Mouse (Mus musculus) cortical plate, adult 2 months (tissue): ENCODE results near the gene Polq. TPM values are rescaled to one million over a fixed set of nuclear protein-coding genes. Genes with fewer than 3 reads are reported as not detected.
A peak's percentile ranks its signal among the peaks of the same experiment; 100 is the strongest.

ENCODE experiments used
- H3K27ac ChIP-seq: fragments of 200-500 bp; 2 replicates; pipeline ENCODE4 v1.5.1; 2012; ENCODE audit warnings: low read length, control low read depth, inconsistent platforms; ENCODE audit not compliant: insufficient read depth
- H3K4me1 ChIP-seq: fragments of 200-500 bp; 2 replicates; pipeline ENCODE4 v1.6.1; 2011; ENCODE audit warnings: low read length; ENCODE audit not compliant: control insufficient read depth, insufficient read depth
- H3K4me3 ChIP-seq: fragments of 200-500 bp; 2 replicates; pipeline ENCODE4 v1.5.1; 2011; ENCODE audit warnings: mild to moderate bottlenecking, low read length, control low read depth; ENCODE audit not compliant: insufficient read depth
- CTCF ChIP-seq: fragments of 200-500 bp; IDR thresholded peaks from 2 replicates; pipeline ENCODE4 v1.5.1; 2011; ENCODE audit warnings: mild to moderate bottlenecking, control low read depth, low read length; ENCODE audit not compliant: insufficient read depth; ENCODE audit errors: extremely low read depth
- POLR2A ChIP-seq: fragments of 200-500 bp; IDR thresholded peaks from 2 replicates; pipeline ENCODE4 v1.6.1; 2011; ENCODE audit warnings: mild to moderate bottlenecking, low read length, control low read depth; ENCODE audit not compliant: insufficient read depth; ENCODE audit errors: extremely low read depth
- polyA plus RNA-seq: library from polyadenylated mRNA; depleted of rRNA; stranded (reverse); fragments of >200 nt; gene quantifications from 2 replicates; pipeline ENCODE4 v1.2.3, GENCODE M21; 2012; rRNA removed

Polq gene
- polyA plus RNA-seq = 1.4 TPM in 2 replicates

DNA sequence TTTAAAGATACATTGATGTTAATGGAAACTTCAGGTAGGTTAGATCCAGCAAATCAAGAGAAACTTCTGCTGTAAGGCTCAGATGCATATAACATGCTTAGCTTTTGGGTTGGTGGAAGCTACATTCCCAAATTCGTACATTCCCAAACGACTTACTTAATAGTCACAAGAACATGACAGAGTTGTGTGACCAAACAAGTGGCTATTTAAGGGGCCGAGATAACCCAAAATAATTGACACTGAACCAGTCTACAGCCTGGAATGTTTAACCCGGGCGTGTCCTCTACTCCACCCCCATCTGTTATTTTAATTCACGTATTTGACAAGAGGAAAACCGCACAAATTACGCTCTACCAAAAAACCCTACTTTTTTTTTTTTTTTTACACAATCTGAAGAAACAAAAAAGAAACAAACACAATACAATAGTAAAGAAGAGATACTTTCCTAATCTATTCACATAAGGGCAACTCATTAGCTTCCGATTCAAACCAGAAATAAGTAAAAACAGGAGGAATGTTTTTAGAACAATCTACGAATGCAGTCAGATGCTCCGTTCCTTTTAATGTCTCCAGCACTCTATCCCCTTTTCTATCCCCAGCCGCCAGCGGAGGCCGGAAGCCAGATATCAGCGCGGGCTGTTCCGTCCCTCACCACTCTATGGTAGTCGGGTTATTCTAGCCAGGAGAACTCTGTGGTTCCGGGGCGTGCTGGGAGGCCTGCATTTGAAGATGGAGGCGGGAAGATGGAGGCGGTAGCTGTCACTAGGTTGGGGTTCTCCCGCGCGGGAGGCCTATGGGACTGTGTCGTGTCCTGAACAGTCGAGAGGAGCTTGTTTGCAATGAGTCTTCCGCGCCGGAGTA is at the start of gene Polq:
Gene Polq, plus strand, starts transcription at position 726 of the 861 bp plus-strand sequence.
- H3K27ac ChIP-seq = no peak within 1 kb of the TSS
- TF ChIP-seq POLR2A (peak; percentile 77; the same call in 1 of the 2 replicates), CTCF (no peak)
- H3K4me3 ChIP-seq = peak within 1 kb of the TSS; percentile 46
- 0 out of 2 replicates have a peak, but pooled peaks cover 2% of the 10 kb centered on the region for H3K4me1 ChIP-seq

DNA sequence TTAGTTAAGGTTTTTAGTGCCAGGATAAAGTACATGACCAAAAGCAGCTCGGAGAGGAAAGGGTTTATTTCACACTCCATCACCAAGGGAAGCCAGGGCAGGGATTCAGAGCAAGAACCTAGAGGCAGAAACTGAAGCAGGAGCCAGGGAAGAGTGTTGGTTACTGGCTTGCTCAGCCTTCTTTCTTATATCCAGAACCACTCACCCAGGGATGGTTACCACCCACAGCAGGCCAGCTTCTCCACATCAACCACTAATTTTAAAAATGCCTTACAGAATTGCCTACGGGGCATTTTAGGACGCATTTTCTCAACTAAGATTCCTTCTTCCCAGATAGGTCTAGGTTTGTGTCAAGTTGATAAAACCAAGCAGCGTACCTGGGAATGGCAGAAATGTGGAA is 48.2 kb upstream of the Polq start:
- H3K27ac ChIP-seq = no peak overlapping the region
- H3K4me3 ChIP-seq = no peak overlapping the region
- TF ChIP-seq POLR2A (no peak), CTCF (no peak)
- no peaks in the 10 kb centered on the region for H3K4me1 ChIP-seq

- H3K4me1 ChIP-seq = no peaks in the 10 kb centered on the region; the same call in 1 of the 2 replicates
- H3K4me3 ChIP-seq = no peak overlapping the region
- H3K27ac ChIP-seq = no peak overlapping the region
- TF ChIP-seq POLR2A (no peak), CTCF (no peak)
Measured at GRCm38 (mm10) chr16:36979127-36979526, 32.5 kb upstream of the Polq start.

GRCm38 (mm10) chr16:36983796-36984195 is 27.8 kb upstream of the Polq start:
- TF ChIP-seq CTCF = no peak
- Histone ChIP-seq H3K27ac (no peak overlapping the region), H3K4me3 (no peak overlapping the region), H3K4me1 (no peaks in the 10 kb centered on the region; the same call in 1 of the 2 replicates)

DNA sequence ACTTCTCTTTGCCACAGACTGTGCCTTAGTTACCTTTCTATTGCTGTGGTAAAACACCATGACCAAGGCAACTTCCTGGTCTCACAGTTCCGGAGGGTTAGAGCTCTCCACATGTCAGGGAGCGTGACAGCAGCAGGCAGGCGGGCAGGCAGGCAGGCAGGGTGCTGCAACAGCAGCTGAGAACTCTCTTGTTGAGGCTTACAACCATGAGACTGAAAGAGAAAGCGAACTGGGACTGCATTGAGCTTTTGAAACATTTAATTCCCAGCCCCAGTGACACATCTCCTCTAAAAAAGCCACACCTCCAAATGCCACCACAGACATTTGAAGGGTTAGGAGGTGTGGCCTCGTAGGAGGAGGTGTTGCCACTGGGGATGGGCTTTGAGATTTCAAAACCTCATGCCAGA is 25.9 kb upstream of the Polq start:
- TF ChIP-seq POLR2A (no peak), CTCF (no peak)
- H3K4me1 ChIP-seq = no peaks in the 10 kb centered on the region
- no peak overlapping the region for H3K27ac ChIP-seq
- H3K4me3 ChIP-seq = no peak overlapping the region

DNA sequence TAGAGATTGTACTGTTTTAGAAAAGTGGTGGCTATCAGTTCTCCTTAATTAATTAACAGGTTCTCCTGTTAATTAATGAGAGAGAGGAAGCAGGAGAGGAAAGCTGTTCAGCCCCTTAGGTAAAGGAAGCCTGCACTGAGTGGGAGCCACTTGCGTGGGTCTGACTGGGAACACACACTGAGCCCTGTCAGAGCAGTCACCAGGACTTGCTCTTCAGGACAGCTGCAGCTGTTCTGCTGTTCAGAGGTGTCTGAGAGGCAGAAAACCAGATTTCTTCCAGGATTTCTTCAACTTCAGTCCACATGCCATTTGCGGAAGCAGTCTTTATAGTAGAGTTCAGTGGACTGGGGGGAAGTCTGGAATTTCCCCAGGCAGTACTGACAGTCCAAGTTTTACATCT is 24.2 kb upstream of the Polq start:
- Histone ChIP-seq H3K4me1 (no peaks in the 10 kb centered on the region), H3K27ac (no peak overlapping the region), H3K4me3 (no peak overlapping the region)
- TF ChIP-seq POLR2A (no peak), CTCF (no peak)

DNA sequence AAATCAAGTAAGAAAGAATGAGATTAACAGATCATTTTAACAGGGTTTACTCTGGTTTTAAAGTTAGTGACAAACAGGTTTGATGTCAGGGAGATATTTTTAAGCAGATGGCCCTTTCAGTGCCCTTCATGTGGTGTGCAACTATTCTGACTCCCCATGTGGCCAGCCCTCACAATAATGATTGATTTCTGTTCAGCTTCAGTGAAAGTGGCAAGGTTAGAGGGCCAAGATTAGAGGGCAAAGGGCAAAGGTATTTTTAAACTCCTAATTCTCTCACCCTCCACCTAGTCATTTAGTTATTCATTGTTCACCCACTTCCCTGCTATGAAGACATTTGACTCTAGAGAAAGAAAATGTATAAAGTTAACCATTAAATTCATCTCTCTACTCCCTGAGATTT is 23.5 kb upstream of the Polq start:
- Histone ChIP-seq H3K4me1 (no peaks in the 10 kb centered on the region), H3K27ac (no peak overlapping the region), H3K4me3 (no peak overlapping the region)
- TF ChIP-seq POLR2A = no peak
- TF ChIP-seq CTCF = no peak

DNA sequence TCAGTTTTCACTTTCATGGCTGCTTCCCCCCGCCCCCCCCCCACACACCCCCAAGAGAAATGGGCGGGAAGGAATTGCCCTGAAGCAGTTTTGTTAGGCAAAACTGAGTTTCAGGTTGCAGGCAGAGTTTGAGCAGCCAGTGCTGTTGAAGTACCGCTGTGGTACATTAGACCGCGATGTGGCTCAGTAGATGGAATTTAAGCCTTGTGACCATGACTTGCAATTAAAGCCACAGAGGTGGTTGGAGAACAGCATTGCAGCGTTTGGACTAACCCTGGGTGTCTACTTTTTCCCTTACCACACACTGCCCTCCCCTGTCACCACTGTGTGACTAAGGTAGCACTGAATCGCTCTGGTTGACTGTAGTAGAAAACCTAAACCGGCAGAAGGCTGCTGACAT is 22.1 kb upstream of the Polq start:
- TF ChIP-seq CTCF (no peak), POLR2A (no peak)
- Histone ChIP-seq H3K27ac (no peak overlapping the region), H3K4me3 (no peak overlapping the region), H3K4me1 (no peaks in the 10 kb centered on the region)

DNA sequence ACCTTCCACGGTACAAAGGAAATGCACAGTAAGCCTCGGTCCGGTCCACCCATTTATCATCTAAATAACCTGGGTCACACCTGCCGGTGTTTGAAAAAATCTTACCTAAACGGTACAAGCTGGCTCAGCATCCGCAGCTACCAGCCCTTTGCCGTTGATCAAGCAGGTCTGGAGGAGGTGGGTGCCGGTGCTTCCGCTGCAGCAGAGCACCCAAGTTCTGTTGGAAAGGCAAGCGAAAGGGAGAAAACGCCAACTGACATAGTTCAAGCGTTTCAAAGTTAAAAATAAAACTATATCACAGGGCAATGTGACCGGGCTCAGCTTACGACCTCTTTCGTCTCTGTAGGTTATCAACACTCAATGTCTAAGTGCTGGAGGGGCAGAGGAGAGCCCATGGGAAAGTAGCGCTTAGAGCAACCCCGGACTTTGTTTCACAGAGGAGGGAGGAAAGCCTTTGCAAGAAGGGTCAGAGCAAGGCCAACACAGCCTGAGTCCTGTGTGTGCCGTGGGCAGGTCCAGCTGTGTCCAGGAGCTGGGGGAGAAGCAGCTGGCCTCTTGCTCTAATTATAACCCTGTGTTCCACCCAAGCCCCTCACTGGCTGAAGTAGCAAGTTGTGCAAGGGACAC is 21.5 kb upstream of the Polq start, which contains the start of gene Fbxo40:
Gene Fbxo40, minus strand, starts transcription at position 469 of the 627 bp plus-strand sequence.
- Histone ChIP-seq H3K4me3 (no peak within 1 kb of the TSS), H3K4me1 (no peaks in the 10 kb centered on the region), H3K27ac (no peak within 1 kb of the TSS)
- TF ChIP-seq CTCF = no peak
- TF ChIP-seq POLR2A = no peak

DNA sequence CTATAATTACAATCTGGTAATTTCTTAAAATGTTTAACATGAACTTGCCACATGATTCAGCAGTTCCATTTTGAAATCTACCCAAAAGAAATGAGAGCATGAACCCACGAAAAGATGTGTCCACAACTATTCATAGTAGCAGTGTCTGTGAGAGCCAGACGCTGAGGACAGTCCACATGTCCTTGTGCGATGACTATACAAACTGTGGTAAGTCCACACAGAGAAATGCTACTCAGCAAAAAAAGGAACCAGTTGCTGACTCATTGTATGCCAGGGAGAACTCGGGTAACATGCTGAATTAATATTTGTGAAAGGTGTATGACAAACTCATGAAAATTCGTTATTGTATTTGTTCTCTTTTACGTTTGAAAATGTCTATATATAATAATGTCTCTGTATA is 13.9 kb upstream of the Polq start:
- Histone ChIP-seq H3K27ac (no peak overlapping the region), H3K4me1 (no peaks in the 10 kb centered on the region), H3K4me3 (no peak overlapping the region)
- TF ChIP-seq CTCF = no peak
- TF ChIP-seq POLR2A = no peak
